Mouse (Mus musculus): ENCODE data around the gene Wnt4. TPM values are rescaled to one million over a fixed set of nuclear protein-coding genes. Genes with fewer than 3 reads are reported as not detected.

The Wnt4 gene
- total and polyA plus RNA-seq, 3 experiments: not detected

DNA sequence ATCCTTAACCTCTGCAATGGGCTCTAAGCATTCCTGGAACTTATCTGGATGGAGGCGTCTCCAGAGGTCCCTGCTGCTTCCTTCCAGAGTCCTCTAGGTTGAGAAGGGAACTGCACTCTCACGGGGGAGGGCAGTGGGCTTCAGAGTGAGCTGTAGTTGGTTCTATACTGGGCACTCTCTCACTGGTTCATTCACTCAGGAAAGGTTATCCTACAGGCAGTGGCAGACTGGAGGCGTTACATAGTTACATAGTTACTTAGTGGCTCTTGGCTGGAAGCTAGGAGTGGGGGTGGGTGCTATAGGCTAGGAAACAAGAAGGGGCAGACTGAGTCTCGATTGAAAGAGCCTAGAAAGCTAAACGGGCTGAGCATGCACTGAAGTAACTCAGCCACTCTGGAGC is 26.4 kb upstream of the Wnt4 start:
- TF ChIP-seq RCOR1 (IDR thresholded peaks at IDR 0.05; ENCODE audit: low read depth, low read length): no peak
- TF ChIP-seq BHLHE40 (IDR thresholded peaks at IDR 0.05; ENCODE audit: borderline replicate concordance, low read depth, low read length): no peak
- Histone ChIP-seq H3K79me2 (ENCODE audit: control insufficient read depth, insufficient read depth, low read length, poor library complexity) (no peaks in the 10 kb centered on the region), H3K9me3 (replicated peaks; ENCODE audit: insufficient read depth, low read length) (no peaks in the 10 kb centered on the region), H3K36me3 (ENCODE audit: control insufficient read depth in 1 of 2, insufficient read depth in 2 of 2, low read length in 2 of 2) (no peaks in the 10 kb centered on the region), H3K4me1 (ENCODE audit: control insufficient read depth in 1 of 2, insufficient read depth in 2 of 2, low read length in 2 of 2) (no peaks in the 10 kb centered on the region), H3K27me3 (ENCODE audit: control insufficient read depth in 1 of 2, insufficient read depth in 2 of 2, low read length in 2 of 2) (no peaks in the 10 kb centered on the region), H3K9ac (ENCODE audit: control insufficient read depth, low read depth, low read length, poor library complexity, severe bottlenecking) (no peak overlapping the region), H3K27ac (ENCODE audit: control insufficient read depth, low read depth, low read length) (no peak overlapping the region), H3K4me3 (ENCODE audit: control insufficient read depth in 1 of 2, insufficient read depth in 1 of 2, low read depth in 2 of 2, low read length in 2 of 2) (no peak overlapping the region)
- DNase-seq (ENCODE audit: low read depth, low spot score): no peak

DNA sequence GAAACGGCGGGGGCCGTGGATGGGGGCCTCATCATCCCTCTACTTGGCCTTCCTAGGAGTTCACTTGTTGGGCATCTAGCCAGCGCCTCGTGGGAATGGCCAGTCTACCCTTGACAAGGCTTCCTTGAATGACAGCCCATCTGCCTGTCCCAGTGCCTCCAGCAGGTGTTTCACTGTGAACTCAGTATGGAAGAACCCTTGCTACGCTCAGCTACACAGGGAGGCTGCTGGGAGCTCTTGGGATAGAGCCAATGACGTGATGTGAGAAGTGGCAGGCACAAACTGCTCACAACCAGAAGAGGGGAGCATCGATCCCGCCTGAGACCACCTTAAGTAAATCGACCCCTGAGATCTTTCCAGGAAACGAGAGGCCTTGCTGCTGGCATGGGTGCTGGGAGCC is 23.7 kb upstream of the Wnt4 start:
- Histone ChIP-seq H3K9me3 (replicated peaks; ENCODE audit: insufficient read depth, low read length) (no peaks in the 10 kb centered on the region), H3K27ac (ENCODE audit: control insufficient read depth, low read depth, low read length) (no peak overlapping the region), H3K4me1 (ENCODE audit: control insufficient read depth in 1 of 2, insufficient read depth in 2 of 2, low read length in 2 of 2) (no peaks in the 10 kb centered on the region), H3K9ac (ENCODE audit: control insufficient read depth, low read depth, low read length, poor library complexity, severe bottlenecking) (no peak overlapping the region), H3K27me3 (ENCODE audit: control insufficient read depth in 1 of 2, insufficient read depth in 2 of 2, low read length in 2 of 2) (no peaks in the 10 kb centered on the region), H3K79me2 (ENCODE audit: control insufficient read depth, insufficient read depth, low read length, poor library complexity) (no peaks in the 10 kb centered on the region), H3K4me3 (ENCODE audit: control insufficient read depth in 1 of 2, insufficient read depth in 1 of 2, low read depth in 2 of 2, low read length in 2 of 2) (no peak overlapping the region), H3K36me3 (ENCODE audit: control insufficient read depth in 1 of 2, insufficient read depth in 2 of 2, low read length in 2 of 2) (no peaks in the 10 kb centered on the region)
- DNase-seq (ENCODE audit: low read depth, low spot score): no peak
- TF ChIP-seq BHLHE40 (IDR thresholded peaks at IDR 0.05; ENCODE audit: borderline replicate concordance, low read depth, low read length) (no peak), MYB (IDR thresholded peaks at IDR 0.05; ENCODE audit: low read depth, low read length) (no peak), RAD21 (IDR thresholded peaks at IDR 0.05; ENCODE audit: low read depth, low read length) (no peak), HCFC1 (IDR thresholded peaks at IDR 0.05; ENCODE audit: low read depth, low read length) (no peak), CHD1 (IDR thresholded peaks at IDR 0.05; ENCODE audit: low read depth, low read length) (no peak), ZC3H11A (IDR thresholded peaks at IDR 0.05; ENCODE audit: low read depth, low read length) (no peak), ZKSCAN1 (IDR thresholded peaks at IDR 0.05; ENCODE audit: low read depth, low read length) (no peak), UBTF (IDR thresholded peaks at IDR 0.05; ENCODE audit: borderline replicate concordance, insufficient read depth, low read depth, low read length) (no peak), USF1 (IDR thresholded peaks at IDR 0.05; ENCODE audit: low read depth, low read length) (no peak), MEF2A (IDR thresholded peaks at IDR 0.05; ENCODE audit: extremely low read depth, insufficient replicate concordance, low read depth, low read length, poor library complexity, severe bottlenecking) (no peak), MXI1 (IDR thresholded peaks at IDR 0.05; ENCODE audit: low read depth, low read length) (no peak)

DNA sequence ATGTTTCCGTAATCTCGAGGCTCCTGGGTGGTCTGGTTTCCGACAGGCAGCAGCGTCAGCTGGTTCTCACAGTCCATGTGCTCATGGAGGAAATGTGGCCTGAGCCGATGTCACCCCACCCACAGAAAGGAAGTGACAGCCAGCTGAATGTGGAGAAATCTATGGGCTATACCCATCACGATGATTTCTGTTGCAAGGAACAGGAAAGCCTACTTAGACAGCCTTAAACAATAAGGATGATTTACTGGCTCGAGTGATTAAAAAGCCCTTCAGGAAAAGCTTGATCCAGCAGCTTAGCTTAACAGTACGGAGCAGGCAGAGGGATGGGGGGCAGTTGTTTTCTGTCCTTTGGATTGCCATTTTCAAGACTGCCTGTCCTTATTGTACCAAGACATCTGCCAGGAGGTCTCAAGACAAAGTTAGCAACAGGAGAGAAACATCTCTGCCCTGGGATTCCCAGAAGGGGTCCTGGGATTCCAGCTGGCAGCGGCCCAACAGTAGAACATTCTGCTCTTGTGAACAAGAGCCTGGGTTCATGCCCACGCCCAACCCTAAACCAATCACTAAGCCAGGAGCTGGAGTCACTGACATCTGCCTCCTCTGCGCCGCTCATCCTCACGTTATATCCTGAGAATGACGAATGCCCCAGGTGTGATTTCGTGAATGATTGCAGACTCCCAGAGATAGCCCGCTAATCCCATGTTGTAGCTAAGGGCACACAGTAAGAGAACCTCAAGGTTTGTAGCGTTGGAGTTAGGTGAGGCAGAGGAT is 22.9 kb upstream of the Wnt4 start:
- H3K36me3 ChIP-seq (ENCODE audit: control insufficient read depth in 1 of 2, insufficient read depth in 2 of 2, low read length in 2 of 2): no peaks in the 10 kb centered on the region
- no peak overlapping the region for H3K4me3 ChIP-seq (ENCODE audit: control insufficient read depth in 1 of 2, insufficient read depth in 1 of 2, low read depth in 2 of 2, low read length in 2 of 2)
- H3K9me3 ChIP-seq (replicated peaks; ENCODE audit: insufficient read depth, low read length): no peaks in the 10 kb centered on the region
- TF ChIP-seq USF2 (IDR thresholded peaks at IDR 0.05; ENCODE audit: borderline replicate concordance in 1 of 2, insufficient read depth in 1 of 2, low read depth in 1 of 2, low read length in 2 of 2): no peak
- TF ChIP-seq CTCF (IDR thresholded peaks at IDR 0.05 in 2 of 3, conservative IDR thresholded peaks at IDR 0.05 in 1 of 3; ENCODE audit: control insufficient read depth in 1 of 3, insufficient read depth in 1 of 3, low read depth in 2 of 3, low read length in 3 of 3, poor library complexity in 1 of 3, severe bottlenecking in 1 of 3): no peak
- DNase-seq (ENCODE audit: low read depth, low spot score): no peak
- H3K79me2 ChIP-seq (ENCODE audit: control insufficient read depth, insufficient read depth, low read length, poor library complexity): no peaks in the 10 kb centered on the region
- H3K27me3 ChIP-seq (ENCODE audit: control insufficient read depth in 1 of 2, insufficient read depth in 2 of 2, low read length in 2 of 2): no peaks in the 10 kb centered on the region
- H3K27ac ChIP-seq (ENCODE audit: control insufficient read depth, low read depth, low read length): no peak overlapping the region
- H3K9ac ChIP-seq (ENCODE audit: control insufficient read depth, low read depth, low read length, poor library complexity, severe bottlenecking): no peak overlapping the region
- no peaks in the 10 kb centered on the region for H3K4me1 ChIP-seq (ENCODE audit: control insufficient read depth in 1 of 2, insufficient read depth in 2 of 2, low read length in 2 of 2)

Measured in MEL (cell line).